Mouse (Mus musculus) lung, adult 2 months (tissue): ENCODE measurements around the gene Medag.

Experiments used
- CTCF ChIP-seq: fragments of 200-500 bp; IDR thresholded peaks from 2 replicates; pipeline ENCODE4 v1.5.1; 2011; ENCODE audit warnings: mild to moderate bottlenecking, low read length, control low read depth; ENCODE audit not compliant: insufficient read depth
- POLR2A ChIP-seq: fragments of 200-500 bp; IDR thresholded peaks from 2 replicates; pipeline ENCODE4 v1.6.1; 2011; ENCODE audit warnings: low read depth, mild to moderate bottlenecking, control low read depth, low read length, borderline replicate concordance; ENCODE audit errors: extremely low read depth

GRCm38 (mm10) chr5:149382601-149383000, 28.9 kb upstream of the Medag start:
- TF ChIP-seq POLR2A: no peak
- no peak for TF ChIP-seq CTCF
